Mouse (Mus musculus) embryonic fibroblast, embryonic 13.5 days (primary cell): ENCODE measurements around the gene Gmeb1.

ENCODE experiments used
- CTCF ChIP-seq: IDR thresholded peaks from 2 replicates; pipeline ENCODE4 v1.5.1; 2011; ENCODE audit warnings: mild to moderate bottlenecking, control low read depth, low read length, moderate library complexity, borderline replicate concordance; ENCODE audit not compliant: insufficient read depth
- POLR2A ChIP-seq: IDR thresholded peaks from 2 replicates; pipeline ENCODE4 v1.6.1; 2011; ENCODE audit warnings: low read depth, mild to moderate bottlenecking, control low read depth, low read length, moderate library complexity

DNA sequence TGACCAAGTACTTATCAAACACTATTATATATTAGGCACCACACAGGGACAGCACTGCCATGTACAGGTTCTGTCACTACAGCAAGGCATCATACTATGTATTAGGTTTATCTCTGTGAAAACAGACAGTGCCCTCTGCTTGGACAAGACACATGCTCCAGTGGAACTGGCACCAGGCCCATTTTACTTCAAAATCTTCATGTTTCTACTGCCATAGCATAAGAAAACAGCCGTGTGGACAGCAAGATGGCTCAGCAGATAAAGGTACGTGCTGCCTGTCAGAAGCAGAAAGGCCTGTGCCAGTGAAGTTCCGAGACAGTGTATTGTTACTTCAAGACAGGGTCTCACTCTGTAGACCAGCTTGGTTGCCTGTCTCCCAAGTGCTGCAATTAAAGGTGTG is 20.2 kb downstream of the Gmeb1 start:
- TF ChIP-seq POLR2A (no peak), CTCF (no peak)
